Mouse (Mus musculus) limb, embryonic 10.5 days (tissue): ENCODE measurements around the gene Cyp24a1. TPM values are rescaled to one million over a fixed set of nuclear protein-coding genes. Genes with fewer than 3 reads are reported as not detected.

Source experiments
- DNase-seq: peaks from one replicate; pipeline ENCODE4 v3.0.0-alpha.2; 2017; ENCODE audit warnings: low spot score
- H3K27ac ChIP-seq: fragments of 300-500 bp; sonication (generic); 2 replicates; pipeline ENCODE4 v1.5.1; 2016; ENCODE audit warnings: mild to moderate bottlenecking
- H3K27me3 ChIP-seq: fragments of 300-500 bp; sonication (generic); 2 replicates; pipeline ENCODE4 v1.6.1; 2016; ENCODE audit warnings: low read depth, mild to moderate bottlenecking; ENCODE audit not compliant: poor library complexity, severe bottlenecking
- H3K36me3 ChIP-seq: fragments of 300-500 bp; sonication (generic); 2 replicates; pipeline ENCODE4 v1.6.1; 2016; ENCODE audit warnings: mild to moderate bottlenecking, moderate library complexity
- H3K4me1 ChIP-seq: fragments of 300-500 bp; sonication (generic); 2 replicates; pipeline ENCODE4 v1.6.1; 2016
- H3K4me3 ChIP-seq: fragments of 300-500 bp; sonication (generic); 2 replicates; pipeline ENCODE4 v1.5.1; 2016; ENCODE audit warnings: mild to moderate bottlenecking, moderate library complexity
- H3K9me3 ChIP-seq: fragments of 300-500 bp; sonication (generic); replicated peaks from 2 replicates; pipeline ENCODE4 v1.6.1; 2016; ENCODE audit warnings: mild to moderate bottlenecking
- WGBS: fragments of 180-500 bp; shearing (Covaris S2); methylation state at CpG from one replicate; pipeline ENCODE4 v1.1.7; 2016; 5-methylcytosine and 5-hydroxymethylcytosine counted together
- polyA plus RNA-seq: library from polyadenylated mRNA; unstranded; fragments of >200 nt; fragmentation: Nextera tagmentation; extraction: Ambion mirVana; gene quantifications from 2 replicates; pipeline ENCODE4 v1.2.1, GENCODE M21; 2016

Gene Cyp24a1
- not detected in 2 replicates for polyA plus RNA-seq

- under 1% methylated on average over 36 of the region's 36 CpGs for whole genome bisulfite sequencing
- peak within 1 kb of the TSS; percentile 47 for H3K4me3 ChIP-seq
- no peak within 1 kb of the TSS for H3K27ac ChIP-seq
- no peaks in the 10 kb centered on the region for H3K36me3 ChIP-seq
- H3K9me3 ChIP-seq = no peaks in the 10 kb centered on the region
- peaks cover 84% of the 10 kb centered on the region for H3K27me3 ChIP-seq
- peaks cover 30% of the 10 kb centered on the region for H3K4me1 ChIP-seq
- peak; percentile 77 for DNase-seq
These were observed at the start of gene Cyp24a1 for GRCm38 (mm10) chr2:170497091-170497566. TSS of gene Cyp24a1 (minus strand) at chr2:170497145.

GRCm38 (mm10) chr2:170545745-170546144 lies 48.8 kb upstream of the Cyp24a1 start:
- Histone ChIP-seq H3K27ac (0 out of 2 replicates have a peak overlapping the region, but pooled peaks have one; percentile 5), H3K4me1 (peaks cover 59% of the 10 kb centered on the region), H3K27me3 (no peaks in the 10 kb centered on the region), H3K36me3 (no peaks in the 10 kb centered on the region), H3K4me3 (no peak overlapping the region), H3K9me3 (no peaks in the 10 kb centered on the region)
- no peak for DNase-seq
- 28% methylated on average over 4 of the region's 4 CpGs for WGBS

GRCm38 (mm10) chr2:170544950-170545349 lies 48.0 kb upstream of the Cyp24a1 start:
- no peak overlapping the region for H3K27ac ChIP-seq
- H3K9me3 ChIP-seq = no peaks in the 10 kb centered on the region
- 89% methylated on average over 7 of the region's 7 CpGs for WGBS
- H3K4me3 ChIP-seq = no peak overlapping the region
- no peak for DNase-seq
- no peaks in the 10 kb centered on the region for H3K36me3 ChIP-seq
- no peaks in the 10 kb centered on the region for H3K27me3 ChIP-seq
- H3K4me1 ChIP-seq = peaks cover 57% of the 10 kb centered on the region

GRCm38 (mm10) chr2:170544159-170544558 lies 47.2 kb upstream of the Cyp24a1 start:
- no peak for DNase-seq
- Histone ChIP-seq H3K27me3 (no peaks in the 10 kb centered on the region), H3K4me1 (peaks cover 55% of the 10 kb centered on the region), H3K36me3 (no peaks in the 10 kb centered on the region), H3K27ac (no peak overlapping the region), H3K9me3 (no peaks in the 10 kb centered on the region), H3K4me3 (no peak overlapping the region)
- WGBS = 72% methylated on average over 3 of the region's 3 CpGs

GRCm38 (mm10) chr2:170543625-170544024 lies 46.7 kb upstream of the Cyp24a1 start:
- Histone ChIP-seq H3K9me3 (no peaks in the 10 kb centered on the region), H3K4me3 (no peak overlapping the region), H3K36me3 (no peaks in the 10 kb centered on the region), H3K27ac (no peak overlapping the region), H3K27me3 (no peaks in the 10 kb centered on the region), H3K4me1 (peaks cover 51% of the 10 kb centered on the region)
- DNase-seq = no peak
- WGBS = 88% methylated on average over 5 of the region's 5 CpGs

GRCm38 (mm10) chr2:170539211-170539610 lies 42.3 kb upstream of the Cyp24a1 start:
- peaks cover 36% of the 10 kb centered on the region for H3K4me1 ChIP-seq
- H3K9me3 ChIP-seq = no peaks in the 10 kb centered on the region
- no peak overlapping the region for H3K4me3 ChIP-seq
- no peaks in the 10 kb centered on the region for H3K27me3 ChIP-seq
- H3K27ac ChIP-seq = no peak overlapping the region
- no peak for DNase-seq
- 84% methylated on average over 9 of the region's 9 CpGs for WGBS
- H3K36me3 ChIP-seq = no peaks in the 10 kb centered on the region

GRCm38 (mm10) chr2:170535841-170536240 lies 38.9 kb upstream of the Cyp24a1 start:
- H3K27ac ChIP-seq = peak overlapping the region; percentile 62; the same call in 1 of the 2 replicates

GRCm38 (mm10) chr2:170534803-170535174 lies 37.8 kb upstream of the Cyp24a1 start:
- H3K36me3 ChIP-seq = no peaks in the 10 kb centered on the region
- WGBS = 93% methylated on average over 10 of the region's 11 CpGs
- peaks cover 26% of the 10 kb centered on the region for H3K4me1 ChIP-seq
- H3K9me3 ChIP-seq = no peaks in the 10 kb centered on the region
- no peak overlapping the region for H3K4me3 ChIP-seq
- H3K27me3 ChIP-seq = no peaks in the 10 kb centered on the region
- H3K27ac ChIP-seq = no peak overlapping the region
- DNase-seq = no peak

More at GRCm38 (mm10) chr2:170535841-170536240, 38.9 kb upstream of the Cyp24a1 start:
- peaks cover 31% of the 10 kb centered on the region for H3K4me1 ChIP-seq
- H3K27me3 ChIP-seq = no peaks in the 10 kb centered on the region
- DNase-seq = no peak
- no peaks in the 10 kb centered on the region for H3K36me3 ChIP-seq
- no peak overlapping the region for H3K4me3 ChIP-seq
- no peaks in the 10 kb centered on the region for H3K9me3 ChIP-seq

GRCm38 (mm10) chr2:170534116-170534802 lies 37.3 kb upstream of the Cyp24a1 start:
- Histone ChIP-seq H3K27ac (no peak overlapping the region), H3K4me1 (peaks cover 22% of the 10 kb centered on the region), H3K4me3 (no peak overlapping the region), H3K9me3 (no peaks in the 10 kb centered on the region), H3K36me3 (no peaks in the 10 kb centered on the region), H3K27me3 (no peaks in the 10 kb centered on the region)
- DNase-seq = no peak
- 65% methylated on average over 12 of the region's 12 CpGs for WGBS

GRCm38 (mm10) chr2:170530256-170530655 lies 33.3 kb upstream of the Cyp24a1 start:
- WGBS = 92% methylated on average over 3 of the region's 3 CpGs
- no peak overlapping the region for H3K4me3 ChIP-seq
- no peaks in the 10 kb centered on the region for H3K27me3 ChIP-seq
- peaks cover 3% of the 10 kb centered on the region; the same call in 1 of the 2 replicates for H3K4me1 ChIP-seq
- no peaks in the 10 kb centered on the region for H3K36me3 ChIP-seq
- H3K27ac ChIP-seq = no peak overlapping the region
- no peaks in the 10 kb centered on the region for H3K9me3 ChIP-seq
- DNase-seq = no peak

- WGBS = 93% methylated on average over 7 of the region's 7 CpGs
- DNase-seq = no peak
- Histone ChIP-seq H3K9me3 (no peaks in the 10 kb centered on the region), H3K4me1 (peaks cover 3% of the 10 kb centered on the region; the same call in 1 of the 2 replicates), H3K27me3 (no peaks in the 10 kb centered on the region), H3K27ac (no peak overlapping the region), H3K4me3 (no peak overlapping the region), H3K36me3 (no peaks in the 10 kb centered on the region)
These were observed 32.8 kb upstream of the Cyp24a1 start for GRCm38 (mm10) chr2:170529766-170530165.

- H3K4me1 ChIP-seq = no peaks in the 10 kb centered on the region; the same call in 1 of the 2 replicates
- H3K36me3 ChIP-seq = no peaks in the 10 kb centered on the region
These were observed 31.1 kb upstream of the Cyp24a1 start for GRCm38 (mm10) chr2:170528061-170528460.

GRCm38 (mm10) chr2:170526513-170526912 lies 29.6 kb upstream of the Cyp24a1 start:
- no peaks in the 10 kb centered on the region for H3K27me3 ChIP-seq
- no peak overlapping the region for H3K27ac ChIP-seq
- no peaks in the 10 kb centered on the region for H3K36me3 ChIP-seq
- no peaks in the 10 kb centered on the region for H3K9me3 ChIP-seq
- DNase-seq = no peak
- WGBS = 93% methylated on average over 8 of the region's 8 CpGs
- peaks cover 4% of the 10 kb centered on the region for H3K4me1 ChIP-seq
- no peak overlapping the region for H3K4me3 ChIP-seq

More at GRCm38 (mm10) chr2:170528061-170528460, 31.1 kb upstream of the Cyp24a1 start:
- Histone ChIP-seq H3K4me3 (no peak overlapping the region), H3K27ac (no peak overlapping the region), H3K27me3 (no peaks in the 10 kb centered on the region), H3K9me3 (no peaks in the 10 kb centered on the region)
- WGBS = 97% methylated on average over 16 of the region's 16 CpGs
- no peak for DNase-seq
